Mouse (Mus musculus) left cerebral cortex, postnatal 25 days (tissue): ENCODE results near the gene Piwil4. TPM values are rescaled to one million over a fixed set of nuclear protein-coding genes. Genes with fewer than 3 reads are reported as not detected.
"Not testable (repeated sequence)": the region's sequence is repeated elsewhere in the genome, so short reads cannot be mapped to it uniquely, and the experiment has no call there.

Experiments used
- DNase-seq, 2 experiments: peaks; one replicate each; pipeline ENCODE4 v3.0.0; 2022; ENCODE audit warnings: low spot score in 2 of 2, mixed read lengths in 1 of 2
- intact Hi-C: fragments of 180-260 bp; cut with DNase I; formaldehyde crosslinking; loops from one replicate; pipeline ENCODE4 v1.15.1; 2025
- total RNA-seq, 2 experiments: library from RNA; stranded (reverse); gene quantifications; 2 replicates each; pipeline ENCODE4 v1.2.3; 2021

Gene Piwil4
- total RNA-seq, 2 experiments from 2014 or later, result not detected

GRCm38 (mm10) chr9:14680584-14680983 is 59.9 kb downstream of the Piwil4 start:
- no peak for DNase-seq
- intact Hi-C loops, result no loop called here

GRCm38 (mm10) chr9:14675707-14676691 is 64.5 kb downstream of the Piwil4 start:
- intact Hi-C loops, result no loop called here
- DNase-seq, result no peak

GRCm38 (mm10) chr9:14674506-14674905 is 66.0 kb downstream of the Piwil4 start:
- DNase-seq, result peak in 1 of 2 experiments; percentile 81
- intact Hi-C loops, result no loop called here

- no peak for DNase-seq
- intact Hi-C loops, result no loop called here
Observed at GRCm38 (mm10) chr9:14673109-14673508, 67.4 kb downstream of the Piwil4 start.

GRCm38 (mm10) chr9:14671965-14672364 is 68.6 kb downstream of the Piwil4 start:
- DNase-seq, intact Hi-C loops: not testable (repeated sequence)

GRCm38 (mm10) chr9:14668382-14668781 is 72.2 kb downstream of the Piwil4 start:
- intact Hi-C loops, result no loop called here
- DNase-seq, result no peak

- intact Hi-C loops, result no loop called here
- no peak for DNase-seq
Observed at GRCm38 (mm10) chr9:14666071-14666470, 74.5 kb downstream of the Piwil4 start.

GRCm38 (mm10) chr9:14663591-14663990 is 76.9 kb downstream of the Piwil4 start:
- no peak for DNase-seq
- intact Hi-C loops, result no loop called here

- intact Hi-C loops, result no loop called here
- no peak for DNase-seq
Observed at GRCm38 (mm10) chr9:14662876-14663275, 77.7 kb downstream of the Piwil4 start.

GRCm38 (mm10) chr9:14662138-14662537 is 78.4 kb downstream of the Piwil4 start:
- intact Hi-C loops, result no loop called here
- DNase-seq, result no peak

GRCm38 (mm10) chr9:14657926-14658325 is 82.6 kb downstream of the Piwil4 start:
- DNase-seq, result no peak
- intact Hi-C loops, result no loop called here

GRCm38 (mm10) chr9:14654010-14654409 is 86.5 kb downstream of the Piwil4 start:
- no peak for DNase-seq
- intact Hi-C loops, result no loop called here

- intact Hi-C loops, result no loop called here
- no peak for DNase-seq
Observed at GRCm38 (mm10) chr9:14652761-14653160, 87.8 kb downstream of the Piwil4 start.

GRCm38 (mm10) chr9:14647849-14648248 is 92.7 kb downstream of the Piwil4 start:
- intact Hi-C loops, result no loop called here
- no peak for DNase-seq

GRCm38 (mm10) chr9:14646641-14647040 is 93.9 kb downstream of the Piwil4 start:
- intact Hi-C loops, result no loop called here
- DNase-seq, result no peak

Other genes starting within 250 kb of the Piwil4 start
- gene Kdm4d, start 240.3 kb downstream of the Piwil4 start, total RNA-seq, result 1 to 10 TPM; 1.5 to 1.9 TPM
- gene Cwc15, start 240.1 kb downstream of the Piwil4 start, total RNA-seq, result 10 to 100 TPM; 86.3 to 89.3 TPM
- 10 to 100 TPM; 13.6 to 15.8 TPM for gene Amotl1, start 95.7 kb downstream of the Piwil4 start, total RNA-seq
- under 1 TPM; 0.16 to 0.27 TPM for gene Fut4, start 11.7 kb upstream of the Piwil4 start, total RNA-seq
- gene 1700012B09Rik, start 30.3 kb upstream of the Piwil4 start, total RNA-seq, result not detected
- 10 to 100 TPM; 13.8 to 16.1 TPM for gene Mre11a, start 43.9 kb upstream of the Piwil4 start, total RNA-seq
- 10 to 100 TPM; 14.4 to 15.7 TPM for gene Ankrd49, start 44.1 kb upstream of the Piwil4 start, total RNA-seq
- gene Gpr83, start 119.5 kb upstream of the Piwil4 start, total RNA-seq, result 10 to 100 TPM; 19.5 to 30.2 TPM
- not detected for gene Izumo1r, start 163.2 kb upstream of the Piwil4 start, total RNA-seq